Mouse (Mus musculus) CD4-positive helper T cell, adult 2 months (primary cell): ENCODE measurements around the gene Add1.

Experiments
- DNase-seq: peaks from one replicate; pipeline ENCODE4 v3.0.0-alpha.2; 2012; ENCODE audit warnings: low read depth, missing footprints, low spot score

The Add1 gene

GRCm38 (mm10) chr5:34670280-34670679 lies 96.8 kb downstream of the Add1 start:
- DNase-seq: no peak
